Mouse (Mus musculus) midbrain, postnatal 0 days (tissue): ENCODE measurements around the gene Amotl1. TPM values are rescaled to one million over a fixed set of nuclear protein-coding genes. Genes with fewer than 3 reads are reported as not detected.
A peak's percentile ranks its signal among the peaks of the same experiment; 100 is the strongest.

ENCODE experiments used
- ATAC-seq: fragments of 200-750 bp; cut with Nextera tagmentation; 2 replicates; pipeline ENCODE4 v1.8.0; 2017; ENCODE audit warnings: moderate number of reproducible peaks, mild to moderate bottlenecking, moderate TSS enrichment, moderate library complexity; ENCODE audit not compliant: low FRiP score
- DNase-seq: peaks from one replicate; pipeline ENCODE4 v3.0.0-alpha.2; 2015; ENCODE audit warnings: low spot score
- H3K27ac ChIP-seq: fragments of 300-500 bp; sonication (generic); 2 replicates; pipeline ENCODE4 v1.5.1; 2014; ENCODE audit warnings: low read depth, mild to moderate bottlenecking, low read length, mixed read lengths
- H3K27me3 ChIP-seq: fragments of 300-500 bp; sonication (generic); 2 replicates; pipeline ENCODE4 v1.6.1; 2014; ENCODE audit warnings: low read length, control low read depth, mixed read lengths; ENCODE audit not compliant: insufficient read depth
- H3K36me3 ChIP-seq: fragments of 300-500 bp; sonication (generic); 2 replicates; pipeline ENCODE4 v1.6.1; 2014; ENCODE audit warnings: low read length, control low read depth, mixed read lengths; ENCODE audit not compliant: insufficient read depth
- H3K4me1 ChIP-seq: fragments of 300-500 bp; sonication (generic); 2 replicates; pipeline ENCODE4 v1.6.1; 2014; ENCODE audit warnings: mild to moderate bottlenecking, control low read depth, antibody characterized with exemption, low read length, mixed read lengths; ENCODE audit not compliant: insufficient read depth
- H3K4me2 ChIP-seq: fragments of 300-500 bp; sonication (generic); 2 replicates; pipeline ENCODE4 v1.6.1; 2014; ENCODE audit warnings: low read depth, mild to moderate bottlenecking, low read length, mixed read lengths; ENCODE audit not compliant: poor library complexity, severe bottlenecking
- H3K4me3 ChIP-seq: fragments of 300-500 bp; sonication (generic); 2 replicates; pipeline ENCODE4 v1.5.1; 2014; ENCODE audit warnings: low read depth, mild to moderate bottlenecking, low read length, moderate library complexity
- H3K9ac ChIP-seq: fragments of 300-500 bp; sonication (generic); replicated peaks from 2 replicates; pipeline ENCODE4 v1.6.1; 2014; ENCODE audit warnings: mild to moderate bottlenecking, low read length, moderate library complexity, mixed read lengths; ENCODE audit not compliant: poor library complexity, severe bottlenecking
- H3K9me3 ChIP-seq: fragments of 300-500 bp; sonication (generic); 2 replicates; pipeline ENCODE4 v1.6.1; 2016; ENCODE audit warnings: low read length, control low read depth
- CTCF ChIP-seq: IDR thresholded peaks from 2 replicates; pipeline ENCODE4 v1.5.1; 2016; ENCODE audit warnings: antibody characterized with exemption, mild to moderate bottlenecking
- WGBS: fragments of 180-500 bp; shearing (Covaris S2); extraction: QIAGEN DNeasy Blood & Tissue Kit; methylation state at CpG from one replicate; pipeline ENCODE4 v1.1.7; 2014; 5-methylcytosine and 5-hydroxymethylcytosine counted together
- polyA plus RNA-seq: library from polyadenylated mRNA; unstranded; fragments of >200 nt; fragmentation: Nextera tagmentation; extraction: Ambion mirVana; gene quantifications from 2 replicates; pipeline ENCODE4 v1.2.1, GENCODE M21; 2015
- total RNA-seq: library from RNA; depleted of rRNA; stranded (reverse); fragments of >200 nt; gene quantifications from 2 replicates; pipeline ENCODE4 v1.2.3, GENCODE M21; 2014

Amotl1 gene
- total and polyA plus RNA-seq, 2 experiments from 2014 or later: 5.8 to 26.2 TPM

GRCm38 (mm10) chr9:14614931-14615880 lies 29.6 kb downstream of the Amotl1 start:
- ATAC-seq (peak; percentile 78), DNase-seq (peak; percentile 37)
- 12% methylated on average over 31 of the region's 33 CpGs for whole genome bisulfite sequencing
- peak overlapping the region; percentile 68; the same call in 1 of the 2 replicates for H3K27ac ChIP-seq
- H3K9ac ChIP-seq: peak overlapping the region; percentile 91
- H3K4me2 ChIP-seq: peak overlapping the region; percentile 70
- H3K9me3 ChIP-seq: no peaks in the 10 kb centered on the region
- peaks cover 16% of the 10 kb centered on the region for H3K4me1 ChIP-seq
- peak overlapping the region; percentile 83 for H3K4me3 ChIP-seq
- H3K27me3 ChIP-seq: no peaks in the 10 kb centered on the region
- H3K36me3 ChIP-seq: no peaks in the 10 kb centered on the region
- no peak for TF ChIP-seq CTCF

GRCm38 (mm10) chr9:14614205-14614930 lies 30.5 kb downstream of the Amotl1 start:
- ATAC-seq (peak; percentile 70), DNase-seq (peak; percentile 25)
- H3K27ac ChIP-seq: peak overlapping the region; percentile 68
- peak overlapping the region; percentile 70 for H3K4me2 ChIP-seq
- H3K4me3 ChIP-seq: peak overlapping the region; percentile 83
- H3K27me3 ChIP-seq: no peaks in the 10 kb centered on the region
- H3K4me1 ChIP-seq: peaks cover 16% of the 10 kb centered on the region
- no peaks in the 10 kb centered on the region for H3K9me3 ChIP-seq
- H3K9ac ChIP-seq: peak overlapping the region; percentile 91
- no peaks in the 10 kb centered on the region for H3K36me3 ChIP-seq
- under 1% methylated on average over 49 of the region's 50 CpGs for WGBS
- TF ChIP-seq CTCF: no peak

- TF ChIP-seq CTCF: no peak
- peak overlapping the region; percentile 91 for H3K9ac ChIP-seq
- peak overlapping the region; percentile 70 for H3K4me2 ChIP-seq
- ATAC-seq (no peak), DNase-seq (no peak)
- no peaks in the 10 kb centered on the region for H3K27me3 ChIP-seq
- no peaks in the 10 kb centered on the region for H3K9me3 ChIP-seq
- no peaks in the 10 kb centered on the region for H3K36me3 ChIP-seq
- WGBS: 10% methylated on average over 15 of the region's 15 CpGs
- H3K27ac ChIP-seq: peak overlapping the region; percentile 68; the same call in 1 of the 2 replicates
- H3K4me3 ChIP-seq: peak overlapping the region; percentile 83
- peaks cover 16% of the 10 kb centered on the region for H3K4me1 ChIP-seq
These were observed 31.3 kb downstream of the Amotl1 start for GRCm38 (mm10) chr9:14613308-14614204.

GRCm38 (mm10) chr9:14612588-14612987 lies 32.3 kb downstream of the Amotl1 start:
- DNase-seq (no peak), ATAC-seq (no peak)
- H3K9me3 ChIP-seq: no peaks in the 10 kb centered on the region
- no peak overlapping the region for H3K27ac ChIP-seq
- 0 out of 2 replicates have a peak overlapping the region, but pooled peaks have one; percentile 20 for H3K9ac ChIP-seq
- peak overlapping the region; percentile 70 for H3K4me2 ChIP-seq
- peak overlapping the region; percentile 83 for H3K4me3 ChIP-seq
- no peaks in the 10 kb centered on the region for H3K27me3 ChIP-seq
- H3K4me1 ChIP-seq: peaks cover 16% of the 10 kb centered on the region
- H3K36me3 ChIP-seq: no peaks in the 10 kb centered on the region
- TF ChIP-seq CTCF: no peak

- Histone ChIP-seq H3K4me2 (no peak overlapping the region), H3K36me3 (no peaks in the 10 kb centered on the region), H3K4me3 (no peak overlapping the region), H3K27me3 (no peaks in the 10 kb centered on the region), H3K4me1 (peaks cover 14% of the 10 kb centered on the region; the same call in 1 of the 2 replicates), H3K9ac (no peak overlapping the region), H3K27ac (no peak overlapping the region), H3K9me3 (no peaks in the 10 kb centered on the region)
- DNase-seq (no peak), ATAC-seq (no peak)
- WGBS: 66% methylated on average over 5 of the region's 5 CpGs
- no peak for TF ChIP-seq CTCF
These were observed 36.3 kb downstream of the Amotl1 start for GRCm38 (mm10) chr9:14608521-14608920.
